Mouse (Mus musculus) thymus, postnatal 4 days (tissue): Measurements from ENCODE around the gene Ncmap.

Experiments
- DNase-seq: peaks from one replicate; pipeline ENCODE4 v3.0.0; 2021

The Ncmap gene

GRCm38 (mm10) chr4:135352326-135353065, 45.5 kb downstream of the Ncmap start:
- no peak for DNase-seq

DNA sequence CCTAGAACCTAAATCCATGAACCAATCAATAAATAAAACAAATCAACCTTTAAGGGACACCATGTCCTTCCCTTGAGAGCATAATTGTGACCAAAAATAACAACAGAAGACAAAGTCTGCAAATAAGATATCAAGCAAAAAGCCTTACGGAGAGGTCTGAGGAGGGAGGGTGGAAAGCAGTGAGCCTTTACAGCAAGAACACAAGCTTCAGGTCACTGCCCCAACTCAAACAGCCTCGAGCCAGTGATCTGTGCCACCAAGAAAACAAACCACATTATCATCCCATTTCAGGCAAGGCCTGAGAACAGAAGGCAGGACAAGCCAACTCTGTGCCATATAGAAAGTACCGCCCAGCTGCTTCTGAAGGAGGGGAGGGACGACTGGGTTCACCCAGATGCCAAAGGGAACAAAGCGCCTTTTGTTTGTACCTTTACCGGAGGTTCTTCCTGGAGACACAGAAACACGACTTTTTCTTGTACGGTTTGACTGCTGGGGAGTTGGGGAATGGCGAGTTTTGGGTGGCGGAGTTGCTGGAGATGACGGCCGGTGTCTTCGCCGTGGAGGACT, 60.6 kb downstream of the Ncmap start:
- DNase-seq = no peak

GRCm38 (mm10) chr4:135336023-135336357, 62.0 kb downstream of the Ncmap start:
- DNase-seq = no peak

- no peak for DNase-seq
Observed at GRCm38 (mm10) chr4:135335327-135336022, 62.6 kb downstream of the Ncmap start.

GRCm38 (mm10) chr4:135326469-135326868, 71.6 kb downstream of the Ncmap start:
- DNase-seq = no peak

DNA sequence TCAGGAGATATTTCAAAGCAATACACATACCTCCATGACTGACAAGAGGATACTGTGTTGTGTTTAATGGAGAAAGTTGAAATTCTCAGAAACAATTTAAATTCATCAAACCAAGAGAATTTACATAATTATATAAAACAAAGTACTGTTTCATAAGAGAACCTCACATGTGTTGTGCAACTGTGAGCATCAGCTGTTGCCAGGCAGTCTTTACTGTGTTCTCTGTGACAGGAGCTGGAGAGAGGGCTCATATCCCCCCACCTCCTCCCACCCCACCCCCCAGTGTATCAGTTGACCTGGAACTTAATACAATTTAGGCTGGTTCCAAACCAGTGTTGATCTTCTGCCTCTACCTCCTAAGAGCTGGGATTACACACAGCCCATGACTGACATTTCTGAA, 72.0 kb downstream of the Ncmap start:
- DNase-seq = no peak

DNA sequence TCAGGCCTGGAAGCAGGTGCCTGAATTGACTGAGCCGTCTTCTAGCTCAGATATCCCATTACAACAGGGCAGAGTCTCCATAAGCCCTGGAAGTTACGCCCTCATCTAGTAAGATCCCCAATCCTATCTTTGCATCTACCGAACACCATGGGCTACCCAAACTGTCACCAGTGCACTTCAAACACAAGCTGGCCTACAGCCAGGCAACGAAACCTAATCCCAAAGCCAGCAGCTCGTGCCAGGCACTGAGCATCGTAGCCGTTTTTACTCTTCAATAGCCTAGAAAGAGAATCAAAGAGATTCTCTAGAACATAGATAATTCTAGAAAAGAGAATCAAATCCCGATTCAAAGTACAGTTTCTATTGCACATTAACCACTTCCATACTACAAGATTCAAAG, 75.0 kb downstream of the Ncmap start:
- DNase-seq = no peak
